Mouse (Mus musculus): ENCODE results near the gene Rln1. TPM values are rescaled to one million over a fixed set of nuclear protein-coding genes. Genes with fewer than 3 reads are reported as not detected.

The Rln1 gene
- total RNA-seq, 1 experiment from 2014 or later = not detected

GRCm38 (mm10) chr19:29296166-29296565 lies 38.3 kb downstream of the Rln1 start:
- no peak for DNase-seq

- no peak for DNase-seq
Observed at GRCm38 (mm10) chr19:29294756-29295155, 39.7 kb downstream of the Rln1 start.

DNA sequence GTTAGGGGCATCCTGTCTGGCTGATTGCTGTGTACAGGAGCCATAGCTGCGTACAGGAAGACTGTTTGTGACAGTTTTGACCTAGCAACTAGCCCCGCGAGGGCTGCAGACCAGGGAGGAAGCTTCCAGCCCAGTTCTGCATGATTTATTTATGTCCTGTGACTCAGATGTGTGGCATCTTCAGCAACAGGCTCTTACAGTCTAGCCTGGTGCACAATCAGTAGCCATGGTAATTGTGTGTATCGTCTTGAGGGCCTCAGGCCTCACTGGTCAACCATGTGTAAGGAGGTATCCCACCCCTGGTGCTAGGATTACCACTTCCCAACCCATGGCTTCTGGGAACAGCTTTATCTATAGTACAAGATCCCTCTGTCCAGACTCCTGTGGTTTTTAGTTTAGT lies 41.9 kb downstream of the Rln1 start:
- no peak for DNase-seq

GRCm38 (mm10) chr19:29291532-29291931 lies 42.9 kb downstream of the Rln1 start:
- no peak for DNase-seq

GRCm38 (mm10) chr19:29287863-29288262 lies 46.6 kb downstream of the Rln1 start:
- DNase-seq = no peak

GRCm38 (mm10) chr19:29285451-29285869 lies 49.0 kb downstream of the Rln1 start:
- no peak for DNase-seq

Other genes with a start within 250 kb of the Rln1 start
- gene Rcl1, start 233.3 kb downstream of the Rln1 start, total RNA-seq (2021) = 36.1 and 39.4 TPM in 2 replicates
- gene Jak2, start 82.8 kb downstream of the Rln1 start, total RNA-seq (2021) = 19.6 and 22.3 TPM in 2 replicates
- 0.85 and 0.94 TPM in 2 replicates for gene Insl6, start 9.3 kb downstream of the Rln1 start, total RNA-seq (2021)
- 56.4 and 63.4 TPM in 2 replicates for gene Plgrkt, start 32.7 kb upstream of the Rln1 start, total RNA-seq (2021)
- 6.0 and 7.0 TPM in 2 replicates for gene Cd274, start 32.8 kb upstream of the Rln1 start, total RNA-seq (2021)
- 0.23 TPM in 1 of 2 replicates, not detected in the other for gene Pdcd1lg2, start 76.2 kb upstream of the Rln1 start, total RNA-seq (2021)
- gene Ric1, start 187.6 kb upstream of the Rln1 start, total RNA-seq (2021) = 52.1 and 53.6 TPM in 2 replicates

Measured in adrenal gland, postnatal 14 days (tissue).